Mouse (Mus musculus): ENCODE results near the gene Pgghg. TPM values are rescaled to one million over a fixed set of nuclear protein-coding genes. Genes with fewer than 3 reads are reported as not detected.
"Not testable (repeated sequence)": the region's sequence is repeated elsewhere in the genome, so short reads cannot be mapped to it uniquely, and the experiment has no call there.

Pgghg gene
- total RNA-seq, 2 experiments from 2014 or later = 4.4 to 6.7 TPM

- no peak for DNase-seq (ENCODE audit: low spot score in 2 of 2)
Observed at GRCm38 (mm10) chr7:140954733-140955071, 13.5 kb downstream of the Pgghg start.

- no peak for DNase-seq (ENCODE audit: low spot score in 2 of 2)
Observed at GRCm38 (mm10) chr7:140955342-140955741, 14.2 kb downstream of the Pgghg start.

- peak; percentile 44 to 58 for DNase-seq (ENCODE audit: low spot score in 2 of 2)
Observed at GRCm38 (mm10) chr7:140955758-140956555, 14.8 kb downstream of the Pgghg start, which contains the start of the genes Gm45717 and Ifitm2. Gene Gm45717, minus strand, starts transcription at chr7:140955937. Gene Ifitm2, minus strand, starts transcription at chr7:140955987.

- DNase-seq (ENCODE audit: low spot score in 2 of 2) = no peak
Observed at GRCm38 (mm10) chr7:140956556-140956869, 15.3 kb downstream of the Pgghg start.

GRCm38 (mm10) chr7:140959181-140959901 is 18.1 kb downstream of the Pgghg start:
- peak in 1 of 2 experiments; percentile 30 for DNase-seq (ENCODE audit: low spot score in 2 of 2)

- DNase-seq (ENCODE audit: low spot score in 2 of 2) = no peak
Observed at GRCm38 (mm10) chr7:140960026-140960425, 18.8 kb downstream of the Pgghg start.

- DNase-seq (ENCODE audit: low spot score in 2 of 2) = no peak
Observed at GRCm38 (mm10) chr7:140961416-140961815, 20.2 kb downstream of the Pgghg start.

GRCm38 (mm10) chr7:140962733-140963132 is 21.5 kb downstream of the Pgghg start:
- no peak for DNase-seq (ENCODE audit: low spot score in 2 of 2)

- no peak for DNase-seq (ENCODE audit: low spot score in 2 of 2)
Observed at GRCm38 (mm10) chr7:140966921-140967320, 25.7 kb downstream of the Pgghg start, which contains the start of gene Ifitm1. Gene Ifitm1, plus strand, starts transcription at chr7:140967221.

- DNase-seq (ENCODE audit: low spot score in 2 of 2) = no peak
Observed at GRCm38 (mm10) chr7:140967862-140968591, 26.8 kb downstream of the Pgghg start.

GRCm38 (mm10) chr7:140968710-140969109 is 27.5 kb downstream of the Pgghg start:
- not testable (repeated sequence) for DNase-seq (ENCODE audit: low spot score in 2 of 2)

GRCm38 (mm10) chr7:140970931-140971330 is 29.7 kb downstream of the Pgghg start:
- DNase-seq (ENCODE audit: low spot score in 2 of 2) = no peak

GRCm38 (mm10) chr7:140971479-140972171 is 30.4 kb downstream of the Pgghg start:
- no peak for DNase-seq (ENCODE audit: low spot score in 2 of 2)

- DNase-seq (ENCODE audit: low spot score in 2 of 2) = peak in 1 of 2 experiments; percentile 10
Observed at GRCm38 (mm10) chr7:140973396-140974165, 32.4 kb downstream of the Pgghg start.

- no peak for DNase-seq (ENCODE audit: low spot score in 2 of 2)
Observed at GRCm38 (mm10) chr7:140974940-140975339, 33.7 kb downstream of the Pgghg start.

GRCm38 (mm10) chr7:140975465-140975864 is 34.3 kb downstream of the Pgghg start:
- DNase-seq (ENCODE audit: low spot score in 2 of 2) = no peak

GRCm38 (mm10) chr7:140976720-140977119 is 35.5 kb downstream of the Pgghg start:
- not testable (repeated sequence) for DNase-seq (ENCODE audit: low spot score in 2 of 2)

- no peak for DNase-seq (ENCODE audit: low spot score in 2 of 2)
Observed at GRCm38 (mm10) chr7:140981704-140982103, 40.5 kb downstream of the Pgghg start.

- no peak for DNase-seq (ENCODE audit: low spot score in 2 of 2)
Observed at GRCm38 (mm10) chr7:140982971-140983370, 41.8 kb downstream of the Pgghg start.

All from left cerebral cortex, adult 18-20 months (tissue).